ENCODE assay signal across 9 mouse cellular contexts in genomic region chr19:24998561-24998960, GRCm38 (mm10). TPM values are rescaled to one million over a fixed set of nuclear protein-coding genes. Genes with fewer than 3 reads are reported as not detected.
DNase-seq lines count a peak whose midpoint lies in the region; ATAC-seq and TF ChIP-seq lines count a peak whose summit lies in the region.
"Had no signal": no experiment of that assay in that cellular context is flagged by ENCODE, and none has a peak within 500 bp of the region (broad histone marks: within the 10 kb centered on the region; RNA-seq: fewer than 3 reads in every experiment).

No protein-coding gene starts in this region.

- no peak overlapping the region for H3K9ac ChIP-seq in hindbrain, embryonic 11.5 days (ENCODE audit: low read depth, low read length)
- no peak overlapping the region for H3K9ac ChIP-seq in hindbrain, embryonic 14.5 days

- H3K27me3 ChIP-seq in hindbrain, embryonic 10.5 days (ENCODE audit: insufficient read depth, poor library complexity, severe bottlenecking), result peaks cover 73% of the 10 kb centered on the region
- H3K27me3 ChIP-seq in hindbrain, embryonic 11.5 days (ENCODE audit: control insufficient read depth, insufficient read depth, low read length), result peaks cover 40% of the 10 kb centered on the region
- H3K27me3 ChIP-seq in hindbrain, embryonic 14.5 days (ENCODE audit: control insufficient read depth, insufficient read depth, low read length), result peaks cover 57% of the 10 kb centered on the region

- H3K4me1 ChIP-seq in hindbrain, embryonic 10.5 days (replicated peaks), result peaks cover 14% of the 10 kb centered on the region; the same call in 1 of the 2 replicates
- no peaks in the 10 kb centered on the region for H3K4me1 ChIP-seq in hindbrain, embryonic 11.5 days (replicated peaks; ENCODE audit: control insufficient read depth, insufficient read depth, low read length)
- H3K4me1 ChIP-seq in bone marrow macrophage, adult 2 months (ENCODE audit: control insufficient read depth, insufficient read depth, low read length), result peaks cover 45% of the 10 kb centered on the region
- H3K4me1 ChIP-seq in hindbrain, embryonic 14.5 days (replicated peaks; ENCODE audit: control insufficient read depth, insufficient read depth, low read length), result no peaks in the 10 kb centered on the region; the same call in 1 of the 2 replicates

- DNase-seq in hindbrain, embryonic 10.5 days (ENCODE audit: low spot score), result no peak
- no peak for DNase-seq in hindbrain, embryonic 11.5 days (ENCODE audit: low spot score)
- DNase-seq in hindbrain, embryonic 14.5 days (ENCODE audit: low spot score), result no peak
- DNase-seq in right cerebral cortex, postnatal 25 days, result no peak
- no peak for DNase-seq in cerebellum, postnatal 14 days
- DNase-seq in gastrocnemius, postnatal 4 days (ENCODE audit: low spot score in 2 of 2), result no peak
- DNase-seq: cerebellum, adult 9-10 months had no signal

- no peaks in the 10 kb centered on the region for H3K9me3 ChIP-seq in hindbrain, embryonic 10.5 days
- no peaks in the 10 kb centered on the region for H3K9me3 ChIP-seq in hindbrain, embryonic 11.5 days (ENCODE audit: control insufficient read depth, low read length)
- H3K9me3 ChIP-seq in hindbrain, embryonic 14.5 days (ENCODE audit: control insufficient read depth, low read length), result no peaks in the 10 kb centered on the region

- no peak for TF ChIP-seq POLR2A in bone marrow macrophage, adult 2 months (IDR thresholded peaks at IDR 0.05; ENCODE audit: borderline replicate concordance, low read depth, low read length)

- no peak overlapping the region for H3K4me2 ChIP-seq in hindbrain, embryonic 11.5 days (replicated peaks; ENCODE audit: low read depth, low read length)
- H3K4me2 ChIP-seq in hindbrain, embryonic 14.5 days (replicated peaks), result peak overlapping the region; percentile 98; the same call in 1 of the 2 replicates

- 74% methylated on average over 5 of the region's 5 CpGs for WGBS in hindbrain, embryonic 10.5 days
- WGBS in hindbrain, embryonic 11.5 days, result 76% methylated on average over 5 of the region's 5 CpGs
- WGBS in hindbrain, embryonic 14.5 days, result 79% methylated on average over 5 of the region's 5 CpGs

- TF ChIP-seq CTCF in bone marrow macrophage, adult 2 months (IDR thresholded peaks at IDR 0.05; ENCODE audit: low read depth, low read length), result no peak

- H3K4me3 ChIP-seq in hindbrain, embryonic 10.5 days, result peak overlapping the region; percentile 75
- no peak overlapping the region for H3K4me3 ChIP-seq in hindbrain, embryonic 11.5 days (ENCODE audit: low read depth, low read length)
- H3K4me3 ChIP-seq in bone marrow macrophage, adult 2 months (ENCODE audit: insufficient read depth, low read length), result peak overlapping the region; percentile 98
- H3K4me3 ChIP-seq in hindbrain, embryonic 14.5 days (replicated peaks; ENCODE audit: low read length), result peak overlapping the region; percentile 71

- H3K27ac ChIP-seq in hindbrain, embryonic 10.5 days, result no peak overlapping the region
- H3K27ac ChIP-seq in hindbrain, embryonic 11.5 days (ENCODE audit: low read depth, low read length), result no peak overlapping the region
- peak overlapping the region; percentile 90 for H3K27ac ChIP-seq in bone marrow macrophage, adult 2 months (ENCODE audit: insufficient read depth, low read depth, low read length)
- H3K27ac ChIP-seq in hindbrain, embryonic 14.5 days, result no peak overlapping the region

- no peaks in the 10 kb centered on the region for H3K36me3 ChIP-seq in hindbrain, embryonic 10.5 days
- H3K36me3 ChIP-seq in hindbrain, embryonic 11.5 days (ENCODE audit: control insufficient read depth, insufficient read depth, low read length), result no peaks in the 10 kb centered on the region
- H3K36me3 ChIP-seq in hindbrain, embryonic 14.5 days (replicated peaks; ENCODE audit: control insufficient read depth, insufficient read depth), result no peaks in the 10 kb centered on the region

- no peak for ATAC-seq in hindbrain, embryonic 11.5 days (ENCODE audit: low FRiP score)
- no peak for ATAC-seq in hindbrain, embryonic 14.5 days (ENCODE audit: low FRiP score)
- peak; percentile 41 for ATAC-seq in megakaryocyte progenitor cell, adult 5-6 weeks (replicated peaks; ENCODE audit: poor library complexity)

RNA-seq across cellular contexts. Expression of gene Dock8, which starts 0.8 kb away (rescaled TPM):
- polyA plus RNA-seq in hindbrain, embryonic 10.5 days (2016; fragmentation: Nextera tagmentation; extraction: Ambion mirVana), result 1.4 and 2.2 TPM in 2 replicates
- 0.70 and 4.1 TPM in 2 replicates for polyA plus RNA-seq in hindbrain, embryonic 11.5 days (2014; fragmentation: Nextera tagmentation; extraction: Ambion mirVana)
- polyA plus RNA-seq in bone marrow macrophage, adult 2 months (2012; ENCODE audit: insufficient read depth, insufficient read length, missing spikeins), result 78.5 and 83.3 TPM in 2 replicates
- 0.74 and 1.8 TPM in 2 replicates for polyA plus RNA-seq in hindbrain, embryonic 14.5 days (2014; fragmentation: Nextera tagmentation; extraction: Ambion mirVana)
- total RNA-seq in megakaryocyte progenitor cell, adult 5-6 weeks (2015), result 81.8 and 91.6 TPM in 2 replicates
- 40.7 and 45.9 TPM in 2 replicates for total RNA-seq in megakaryocyte progenitor cell, adult 5-6 weeks (2017)
- total RNA-seq in gastrocnemius, postnatal 4 days (2021), result 1 to 10 TPM; 4.4 to 5.2 TPM

RNA-seq across cellular contexts. Expression of gene Cbwd1, which starts 37.2 kb away (rescaled TPM):
- 18.5 and 22.3 TPM in 2 replicates for polyA plus RNA-seq in hindbrain, embryonic 10.5 days (2016; fragmentation: Nextera tagmentation; extraction: Ambion mirVana)
- 24.9 and 25.3 TPM in 2 replicates for polyA plus RNA-seq in hindbrain, embryonic 11.5 days (2014; fragmentation: Nextera tagmentation; extraction: Ambion mirVana)
- polyA plus RNA-seq in bone marrow macrophage, adult 2 months (2012; ENCODE audit: insufficient read depth, insufficient read length, missing spikeins), result 7.2 and 7.4 TPM in 2 replicates
- polyA plus RNA-seq in hindbrain, embryonic 14.5 days (2014; fragmentation: Nextera tagmentation; extraction: Ambion mirVana), result 11.4 and 12.7 TPM in 2 replicates
- 20.2 and 21.9 TPM in 2 replicates for total RNA-seq in megakaryocyte progenitor cell, adult 5-6 weeks (2015)
- total RNA-seq in megakaryocyte progenitor cell, adult 5-6 weeks (2017), result 41.9 and 44.6 TPM in 2 replicates
- total RNA-seq in gastrocnemius, postnatal 4 days (2021), result 10 to 100 TPM; 11.5 to 13.0 TPM

Comparison
In these comparisons a context has a peak if more than half of its experiments do, and no peak if none do; other contexts are left out.
1. RNA of gene Dock8, which starts 0.8 kb away (polyA plus RNA-seq): 78.5 to 83.3 TPM in bone marrow macrophage, adult 2 months; 0.70 to 4.1 TPM in hindbrain, embryonic 11.5 days, 1.4 to 2.2 TPM in hindbrain, embryonic 10.5 days and 0.74 to 1.8 TPM in hindbrain, embryonic 14.5 days; every median in the first group is over 10 times any median in the second.